Mouse (Mus musculus): ENCODE data around the gene Myh7. TPM values are rescaled to one million over a fixed set of nuclear protein-coding genes. Genes with fewer than 3 reads are reported as not detected.
A peak's percentile ranks its signal among the peaks of the same experiment; 100 is the strongest.

Gene Myh7
- polyA plus RNA-seq, 1 experiment from 2014 or later, result 2.0 TPM

DNA sequence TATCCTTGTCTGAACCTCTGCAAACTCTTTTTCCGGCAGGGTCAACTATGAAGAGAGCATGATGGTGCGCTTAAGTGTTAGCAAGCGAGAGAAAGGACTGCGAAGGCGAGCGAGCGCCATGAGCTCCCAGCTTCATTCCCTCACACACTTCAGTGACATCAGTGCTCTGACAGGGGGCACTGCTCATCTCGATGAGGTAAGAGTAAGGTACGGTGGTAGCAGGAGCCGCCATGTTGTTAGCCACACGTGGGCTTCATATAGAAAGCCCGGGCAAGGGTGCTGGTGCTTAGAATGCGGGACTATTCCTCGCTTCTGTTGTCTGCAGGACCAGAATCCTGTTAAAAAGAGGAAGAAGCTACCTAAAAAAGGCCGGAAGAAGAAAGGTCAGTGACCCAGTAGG lies 28.6 kb upstream of the Myh7 start:
- Histone ChIP-seq H3K9me3 (ENCODE audit: control insufficient read depth, low read length) (no peaks in the 10 kb centered on the region), H3K4me3 (ENCODE audit: low read length) (no peak overlapping the region), H3K4me2 (replicated peaks; ENCODE audit: low read depth, low read length) (no peak overlapping the region), H3K4me1 (ENCODE audit: control insufficient read depth, insufficient read depth, low read length) (no peaks in the 10 kb centered on the region), H3K9ac (ENCODE audit: low read depth, low read length) (no peak overlapping the region), H3K27ac (ENCODE audit: low read depth, low read length) (no peak overlapping the region), H3K36me3 (ENCODE audit: control insufficient read depth, insufficient read depth, low read length) (peaks cover 55% of the 10 kb centered on the region), H3K27me3 (ENCODE audit: control insufficient read depth, insufficient read depth, low read length) (no peaks in the 10 kb centered on the region)
- ATAC-seq (ENCODE audit: low FRiP score, low TSS enrichment), result no peak
- WGBS, result 92% methylated on average over 15 of the region's 15 CpGs

DNA sequence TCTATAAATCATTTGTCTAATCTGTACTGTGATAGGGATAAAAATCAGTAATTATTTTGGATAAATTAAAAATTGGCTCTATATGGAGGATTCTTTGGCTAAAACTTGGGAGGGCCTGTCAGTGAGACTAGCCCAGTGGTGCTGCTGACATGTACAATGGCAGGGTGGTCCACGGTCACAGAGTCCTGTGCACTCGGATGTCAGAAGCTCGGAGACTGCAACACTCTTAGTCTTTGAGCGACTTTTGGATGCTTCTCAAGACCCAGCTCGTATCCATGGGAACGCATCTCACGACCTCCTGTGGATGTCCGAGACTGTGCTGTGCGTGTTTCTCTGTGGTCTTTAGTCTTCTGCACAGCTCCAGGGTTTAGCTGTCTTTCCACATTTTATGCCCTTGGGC lies 26.0 kb upstream of the Myh7 start:
- peaks cover 58% of the 10 kb centered on the region for H3K36me3 ChIP-seq (ENCODE audit: control insufficient read depth, insufficient read depth, low read length)
- no peak overlapping the region for H3K27ac ChIP-seq (ENCODE audit: low read depth, low read length)

DNA sequence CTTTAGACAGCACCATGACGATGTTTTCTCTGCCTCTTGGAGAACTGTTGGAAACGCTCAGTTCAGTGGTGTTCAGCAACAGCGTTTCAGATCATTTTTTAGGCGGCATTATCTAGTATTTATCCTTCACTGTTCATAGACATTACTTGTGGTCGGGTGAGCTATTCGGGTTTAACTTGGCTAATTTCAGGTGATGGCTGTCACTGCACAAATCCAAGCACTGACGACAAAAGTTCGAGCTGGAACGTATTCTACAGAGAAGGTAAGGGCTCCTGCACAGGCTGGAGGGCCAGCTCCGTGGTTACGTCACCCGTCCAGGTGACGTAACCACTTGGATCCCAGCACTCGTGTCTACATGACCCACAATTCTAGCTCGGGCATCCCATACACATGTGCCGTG lies 22.4 kb upstream of the Myh7 start:
- no peak for ATAC-seq (ENCODE audit: low FRiP score, low TSS enrichment)
- 94% methylated on average over 16 of the region's 16 CpGs for WGBS

More for the DNA sequence above, 26.0 kb upstream of the Myh7 start:
- Histone ChIP-seq H3K9me3 (ENCODE audit: control insufficient read depth, low read length) (no peaks in the 10 kb centered on the region), H3K4me3 (ENCODE audit: low read length) (no peak overlapping the region), H3K4me2 (replicated peaks; ENCODE audit: low read depth, low read length) (no peak overlapping the region), H3K4me1 (ENCODE audit: control insufficient read depth, insufficient read depth, low read length) (no peaks in the 10 kb centered on the region), H3K27me3 (ENCODE audit: control insufficient read depth, insufficient read depth, low read length) (no peaks in the 10 kb centered on the region), H3K9ac (ENCODE audit: low read depth, low read length) (no peak overlapping the region)
- ATAC-seq (ENCODE audit: low FRiP score, low TSS enrichment), result no peak
- 90% methylated on average over 9 of the region's 9 CpGs for WGBS

DNA sequence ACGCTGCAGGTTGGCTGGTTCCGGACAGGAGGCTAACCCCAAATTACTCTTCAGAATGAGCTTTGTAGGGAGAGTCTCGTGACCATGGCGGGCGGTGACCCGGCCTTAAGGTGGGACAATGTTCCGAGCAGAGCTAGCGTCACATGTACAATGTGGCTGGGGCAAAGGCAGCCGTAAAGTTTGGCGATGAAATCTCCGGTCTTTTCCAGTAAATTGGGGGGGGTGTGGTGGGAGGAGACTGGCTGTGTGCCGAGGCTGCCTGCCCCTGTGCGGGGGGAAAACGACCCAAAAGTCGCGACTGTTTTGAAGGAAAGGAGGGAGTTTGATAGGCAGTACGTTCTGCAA lies 21.3 kb upstream of the Myh7 start:
- under 1% methylated on average over 17 of the region's 17 CpGs for WGBS
- Histone ChIP-seq H3K9ac (ENCODE audit: low read depth, low read length) (peak overlapping the region; percentile 77), H3K9me3 (ENCODE audit: control insufficient read depth, low read length) (no peaks in the 10 kb centered on the region), H3K27me3 (ENCODE audit: control insufficient read depth, insufficient read depth, low read length) (no peaks in the 10 kb centered on the region), H3K4me1 (ENCODE audit: control insufficient read depth, insufficient read depth, low read length) (no peaks in the 10 kb centered on the region), H3K4me3 (ENCODE audit: low read length) (peak overlapping the region; percentile 82), H3K27ac (ENCODE audit: low read depth, low read length) (peak overlapping the region; percentile 55; the same call in 1 of the 2 replicates), H3K4me2 (replicated peaks; ENCODE audit: low read depth, low read length) (peak overlapping the region; percentile 61), H3K36me3 (ENCODE audit: control insufficient read depth, insufficient read depth, low read length) (peaks cover 15% of the 10 kb centered on the region)
- ATAC-seq (ENCODE audit: low FRiP score, low TSS enrichment), result peak; percentile 61; the same call in 1 of the 2 replicates

More for the DNA sequence above, 22.4 kb upstream of the Myh7 start:
- H3K36me3 ChIP-seq (ENCODE audit: control insufficient read depth, insufficient read depth, low read length), result peaks cover 27% of the 10 kb centered on the region
- H3K27ac ChIP-seq (ENCODE audit: low read depth, low read length), result no peak overlapping the region
- H3K4me2 ChIP-seq (replicated peaks; ENCODE audit: low read depth, low read length), result no peak overlapping the region
- no peaks in the 10 kb centered on the region for H3K4me1 ChIP-seq (ENCODE audit: control insufficient read depth, insufficient read depth, low read length)
- no peak overlapping the region for H3K4me3 ChIP-seq (ENCODE audit: low read length)
- H3K9ac ChIP-seq (ENCODE audit: low read depth, low read length), result no peak overlapping the region
- no peaks in the 10 kb centered on the region for H3K27me3 ChIP-seq (ENCODE audit: control insufficient read depth, insufficient read depth, low read length)
- no peaks in the 10 kb centered on the region for H3K9me3 ChIP-seq (ENCODE audit: control insufficient read depth, low read length)

DNA sequence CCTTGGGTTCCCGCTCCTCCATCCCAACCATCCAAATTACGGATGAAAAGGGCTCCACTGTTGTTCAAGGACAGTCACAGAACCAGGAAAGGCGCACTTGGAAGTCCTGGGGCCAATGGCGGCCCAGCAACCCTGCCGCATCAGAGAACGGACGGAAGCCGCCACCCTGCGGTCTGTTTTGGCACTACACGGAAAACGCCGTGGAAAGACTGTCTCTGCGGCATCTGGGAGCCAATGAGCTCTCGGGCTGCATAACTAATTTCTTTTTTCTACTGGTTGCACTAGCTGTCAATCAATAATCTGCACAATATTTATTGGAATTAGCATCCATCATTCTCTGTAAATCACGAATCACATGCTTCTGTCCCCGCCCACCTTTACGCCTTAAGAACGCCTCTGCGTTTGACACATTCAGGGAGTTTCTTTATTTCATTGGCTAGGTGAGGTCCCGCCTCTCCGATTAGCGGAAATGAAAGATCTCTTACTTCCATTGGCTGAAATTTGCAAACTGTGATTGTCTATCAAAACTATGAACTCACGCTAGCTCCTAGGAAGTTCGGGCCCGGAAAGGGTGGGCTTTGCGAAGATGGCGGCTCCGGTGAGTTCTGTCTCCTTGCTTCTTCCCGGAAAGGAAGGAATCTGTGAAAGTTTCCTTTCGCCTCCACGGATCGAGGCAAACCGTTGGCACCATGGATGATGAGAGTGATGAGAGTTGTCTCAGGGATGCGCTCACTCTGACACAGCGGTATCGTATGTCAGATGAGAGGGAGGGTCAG lies 20.8 kb upstream of the Myh7 start, which contains the start of gene Ngdn:
TSS of gene Ngdn (plus strand) at position 464 of the 776 bp plus-strand sequence.
- no peaks in the 10 kb centered on the region for H3K4me1 ChIP-seq (ENCODE audit: control insufficient read depth, insufficient read depth, low read length)
- under 1% methylated on average over 36 of the region's 36 CpGs for WGBS
- peak within 1 kb of the TSS; percentile 77 for H3K9ac ChIP-seq (ENCODE audit: low read depth, low read length)
- H3K27me3 ChIP-seq (ENCODE audit: control insufficient read depth, insufficient read depth, low read length), result no peaks in the 10 kb centered on the region
- peak within 1 kb of the TSS; percentile 82 for H3K4me3 ChIP-seq (ENCODE audit: low read length)
- peaks cover 10% of the 10 kb centered on the region for H3K36me3 ChIP-seq (ENCODE audit: control insufficient read depth, insufficient read depth, low read length)
- peak within 1 kb of the TSS; percentile 92 for H3K27ac ChIP-seq (ENCODE audit: low read depth, low read length)
- H3K4me2 ChIP-seq (replicated peaks; ENCODE audit: low read depth, low read length), result peak within 1 kb of the TSS; percentile 74
- no peaks in the 10 kb centered on the region for H3K9me3 ChIP-seq (ENCODE audit: control insufficient read depth, low read length)
- ATAC-seq (ENCODE audit: low FRiP score, low TSS enrichment), result peak; percentile 95

DNA sequence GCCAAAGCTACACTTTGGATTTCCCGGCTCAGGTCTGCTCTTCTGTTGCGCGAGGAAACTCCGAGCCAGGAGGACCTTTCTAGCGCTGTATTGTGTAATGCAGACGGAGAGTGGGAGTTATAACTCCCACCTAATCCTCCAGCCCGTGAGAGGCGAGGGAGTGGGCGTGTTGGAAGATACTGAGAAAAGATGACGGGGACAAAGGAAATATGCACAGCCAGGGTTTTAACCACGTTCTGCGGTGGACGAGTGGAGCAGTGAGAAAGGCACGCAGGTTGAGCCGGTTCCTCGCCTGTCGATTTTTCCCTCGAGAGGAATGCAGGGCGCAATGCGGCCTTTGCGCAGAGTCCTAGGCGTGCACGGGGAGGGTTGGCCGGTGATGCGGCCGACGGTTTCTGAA lies 20.2 kb upstream of the Myh7 start:
- WGBS, result under 1% methylated on average over 27 of the region's 27 CpGs
- peak overlapping the region; percentile 92 for H3K27ac ChIP-seq (ENCODE audit: low read depth, low read length)
- H3K27me3 ChIP-seq (ENCODE audit: control insufficient read depth, insufficient read depth, low read length), result no peaks in the 10 kb centered on the region
- H3K4me3 ChIP-seq (ENCODE audit: low read length), result peak overlapping the region; percentile 82
- H3K4me1 ChIP-seq (ENCODE audit: control insufficient read depth, insufficient read depth, low read length), result no peaks in the 10 kb centered on the region
- H3K4me2 ChIP-seq (replicated peaks; ENCODE audit: low read depth, low read length), result peak overlapping the region; percentile 74
- peak; percentile 61 for ATAC-seq (ENCODE audit: low FRiP score, low TSS enrichment)
- H3K36me3 ChIP-seq (ENCODE audit: control insufficient read depth, insufficient read depth, low read length), result peaks cover 8% of the 10 kb centered on the region
- no peaks in the 10 kb centered on the region for H3K9me3 ChIP-seq (ENCODE audit: control insufficient read depth, low read length)
- peak overlapping the region; percentile 72 for H3K9ac ChIP-seq (ENCODE audit: low read depth, low read length)

DNA sequence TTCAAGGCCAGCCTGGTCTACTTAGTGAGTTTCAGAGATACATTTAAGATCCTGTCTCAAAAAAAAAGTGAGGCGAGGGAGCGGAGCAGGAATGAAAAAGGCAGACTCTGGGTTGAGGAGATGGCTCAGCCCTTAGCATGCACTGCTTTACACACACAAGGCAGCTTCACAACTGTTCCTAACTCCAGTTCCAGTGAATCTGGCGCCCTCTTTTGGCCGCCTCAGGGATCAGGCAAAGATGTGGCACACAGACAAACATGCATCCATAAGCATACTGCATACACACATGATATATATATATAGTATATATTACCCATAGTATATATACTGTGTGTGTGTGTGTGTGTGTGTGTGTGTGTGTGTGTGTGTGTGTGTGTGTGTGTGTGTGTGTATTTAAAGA lies 16.7 kb upstream of the Myh7 start:
- Histone ChIP-seq H3K9ac (ENCODE audit: low read depth, low read length) (no peak overlapping the region), H3K9me3 (ENCODE audit: control insufficient read depth, low read length) (no peaks in the 10 kb centered on the region), H3K4me2 (replicated peaks; ENCODE audit: low read depth, low read length) (no peak overlapping the region), H3K36me3 (ENCODE audit: control insufficient read depth, insufficient read depth, low read length) (no peaks in the 10 kb centered on the region), H3K4me1 (ENCODE audit: control insufficient read depth, insufficient read depth, low read length) (no peaks in the 10 kb centered on the region), H3K27ac (ENCODE audit: low read depth, low read length) (no peak overlapping the region), H3K27me3 (ENCODE audit: control insufficient read depth, insufficient read depth, low read length) (no peaks in the 10 kb centered on the region), H3K4me3 (ENCODE audit: low read length) (no peak overlapping the region)
- ATAC-seq (ENCODE audit: low FRiP score, low TSS enrichment), result no peak
- WGBS, result 57% methylated on average over 4 of the region's 4 CpGs

DNA sequence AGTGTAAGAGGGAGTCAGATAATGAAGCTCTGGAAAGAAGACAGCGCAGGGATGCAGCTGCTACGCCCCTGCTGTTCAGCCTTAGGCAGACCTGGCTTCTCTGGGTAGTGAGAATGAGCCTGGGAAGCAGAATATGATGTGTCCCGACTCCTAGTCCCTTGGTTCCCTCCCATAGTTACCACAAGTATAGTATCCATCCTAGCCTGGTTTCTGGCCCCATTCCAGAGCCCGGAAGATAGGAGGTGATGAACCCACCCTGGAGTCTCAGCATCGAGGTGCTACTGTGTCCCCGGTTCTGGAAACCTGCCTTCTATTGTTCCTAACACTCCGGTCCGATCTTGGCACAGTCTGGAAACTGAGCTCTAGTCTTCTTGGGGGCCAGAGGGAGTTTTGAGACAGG lies 14.0 kb upstream of the Myh7 start:
- Histone ChIP-seq H3K4me2 (replicated peaks; ENCODE audit: low read depth, low read length) (no peak overlapping the region), H3K4me1 (ENCODE audit: control insufficient read depth, insufficient read depth, low read length) (0 out of 2 replicates have a peak, but pooled peaks cover 8% of the 10 kb centered on the region), H3K4me3 (ENCODE audit: low read length) (no peak overlapping the region), H3K9me3 (ENCODE audit: control insufficient read depth, low read length) (no peaks in the 10 kb centered on the region), H3K27me3 (ENCODE audit: control insufficient read depth, insufficient read depth, low read length) (no peaks in the 10 kb centered on the region; the same call in 1 of the 2 replicates), H3K9ac (ENCODE audit: low read depth, low read length) (no peak overlapping the region), H3K36me3 (ENCODE audit: control insufficient read depth, insufficient read depth, low read length) (no peaks in the 10 kb centered on the region), H3K27ac (ENCODE audit: low read depth, low read length) (no peak overlapping the region)
- ATAC-seq (ENCODE audit: low FRiP score, low TSS enrichment), result no peak
- 76% methylated on average over 8 of the region's 8 CpGs for WGBS

DNA sequence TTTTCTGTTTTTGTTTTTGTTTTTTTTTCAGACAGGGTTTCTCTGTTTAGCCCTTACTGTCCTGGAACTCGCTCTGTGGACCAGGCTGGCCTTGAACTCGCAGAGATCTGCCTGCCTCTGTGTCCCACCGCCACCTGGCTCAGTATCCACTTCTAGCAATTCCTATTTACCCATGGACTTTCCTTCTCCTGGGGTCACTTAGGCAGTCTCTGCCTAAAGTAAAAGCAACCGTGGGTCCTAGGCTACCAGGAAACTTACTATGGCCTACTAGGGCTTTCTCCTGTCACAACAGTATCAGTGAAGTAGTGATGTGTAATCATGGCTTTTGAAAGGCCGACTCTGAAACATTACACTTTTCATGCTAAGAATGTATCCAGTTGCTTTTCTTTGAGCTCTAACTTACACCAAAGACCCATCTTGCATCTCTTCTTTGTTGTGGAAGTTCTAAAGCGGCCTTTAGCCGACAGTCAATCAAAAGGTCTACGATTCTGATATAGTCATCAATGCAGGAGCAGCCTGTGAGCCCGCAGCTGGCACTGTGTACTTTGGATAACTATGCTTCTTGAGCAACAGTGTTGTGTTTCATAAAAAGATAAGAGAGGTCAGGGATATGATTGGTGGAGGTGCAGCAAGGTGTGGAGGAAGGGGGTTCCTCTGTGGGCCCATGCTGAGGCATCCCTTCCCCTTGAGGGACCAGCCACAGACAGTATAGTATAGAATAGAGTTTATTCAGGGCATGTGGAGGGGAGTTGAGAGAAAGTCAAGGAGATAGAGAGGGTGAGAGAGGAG lies 12.9 kb upstream of the Myh7 start:
- 90% methylated on average over 9 of the region's 9 CpGs for WGBS

More for the DNA sequence above, 12.9 kb upstream of the Myh7 start:
- Histone ChIP-seq H3K9me3 (ENCODE audit: control insufficient read depth, low read length) (no peaks in the 10 kb centered on the region), H3K27me3 (ENCODE audit: control insufficient read depth, insufficient read depth, low read length) (no peaks in the 10 kb centered on the region; the same call in 1 of the 2 replicates), H3K4me2 (replicated peaks; ENCODE audit: low read depth, low read length) (no peak overlapping the region), H3K27ac (ENCODE audit: low read depth, low read length) (no peak overlapping the region), H3K9ac (ENCODE audit: low read depth, low read length) (no peak overlapping the region), H3K36me3 (ENCODE audit: control insufficient read depth, insufficient read depth, low read length) (no peaks in the 10 kb centered on the region), H3K4me3 (ENCODE audit: low read length) (no peak overlapping the region), H3K4me1 (ENCODE audit: control insufficient read depth, insufficient read depth, low read length) (peaks cover 11% of the 10 kb centered on the region; the same call in 1 of the 2 replicates)
- ATAC-seq (ENCODE audit: low FRiP score, low TSS enrichment), result no peak

All from kidney, embryonic 14.5 days (tissue).